Mouse (Mus musculus) heart, embryonic 16.5 days (tissue): ENCODE results near the gene Dnmbp. TPM values are rescaled to one million over a fixed set of nuclear protein-coding genes. Genes with fewer than 3 reads are reported as not detected.

Experiments
- ATAC-seq: fragments of 200-750 bp; cut with Nextera tagmentation; replicated peaks from 2 replicates; pipeline ENCODE4 v1.8.0; 2017; ENCODE audit warnings: moderate number of reproducible peaks; ENCODE audit not compliant: insufficient read depth, low FRiP score; ENCODE audit errors: extremely low read depth
- H3K27ac ChIP-seq: fragments of 300-500 bp; sonication (generic); 2 replicates; pipeline ENCODE4 v1.5.1; 2014; ENCODE audit warnings: mild to moderate bottlenecking, low read length, control low read depth, moderate library complexity
- H3K27me3 ChIP-seq: fragments of 300-500 bp; sonication (generic); 2 replicates; pipeline ENCODE4 v1.6.1; 2014; ENCODE audit warnings: low read length, mixed read lengths; ENCODE audit not compliant: control insufficient read depth, insufficient read depth
- H3K36me3 ChIP-seq: fragments of 300-500 bp; sonication (generic); 2 replicates; pipeline ENCODE4 v1.6.1; 2014; ENCODE audit not compliant: control insufficient read depth, insufficient read depth
- H3K4me1 ChIP-seq: fragments of 300-500 bp; sonication (generic); 2 replicates; pipeline ENCODE4 v1.6.1; 2014; ENCODE audit warnings: low read length, mixed read lengths; ENCODE audit not compliant: control insufficient read depth, insufficient read depth
- H3K4me2 ChIP-seq: fragments of 300-500 bp; sonication (generic); 2 replicates; pipeline ENCODE4 v1.6.1; 2014; ENCODE audit warnings: low read depth, mild to moderate bottlenecking, control low read depth, low read length
- H3K4me3 ChIP-seq: fragments of 300-500 bp; sonication (generic); 2 replicates; pipeline ENCODE4 v1.5.1; 2014; ENCODE audit warnings: mild to moderate bottlenecking, control low read depth, low read length
- H3K9ac ChIP-seq: fragments of 300-500 bp; sonication (generic); 2 replicates; pipeline ENCODE4 v1.6.1; 2014; ENCODE audit warnings: low read length, control low read depth
- H3K9me3 ChIP-seq: fragments of 300-500 bp; sonication (generic); replicated peaks from 2 replicates; pipeline ENCODE4 v1.6.1; 2016; ENCODE audit warnings: low read length; ENCODE audit not compliant: control insufficient read depth
- WGBS: fragments of 180-500 bp; shearing (Covaris S2); extraction: QIAGEN DNeasy Blood & Tissue Kit; methylation state at CpG from one replicate; pipeline ENCODE4 v1.1.7; 2014; 5-methylcytosine and 5-hydroxymethylcytosine counted together
- polyA plus RNA-seq: library from polyadenylated mRNA; unstranded; fragments of >200 nt; fragmentation: Nextera tagmentation; extraction: Ambion mirVana; gene quantifications from 2 replicates; pipeline ENCODE4 v1.2.1, GENCODE M21; 2015

Dnmbp gene
- polyA plus RNA-seq, 1 experiment from 2014 or later, result 8.5 TPM

DNA sequence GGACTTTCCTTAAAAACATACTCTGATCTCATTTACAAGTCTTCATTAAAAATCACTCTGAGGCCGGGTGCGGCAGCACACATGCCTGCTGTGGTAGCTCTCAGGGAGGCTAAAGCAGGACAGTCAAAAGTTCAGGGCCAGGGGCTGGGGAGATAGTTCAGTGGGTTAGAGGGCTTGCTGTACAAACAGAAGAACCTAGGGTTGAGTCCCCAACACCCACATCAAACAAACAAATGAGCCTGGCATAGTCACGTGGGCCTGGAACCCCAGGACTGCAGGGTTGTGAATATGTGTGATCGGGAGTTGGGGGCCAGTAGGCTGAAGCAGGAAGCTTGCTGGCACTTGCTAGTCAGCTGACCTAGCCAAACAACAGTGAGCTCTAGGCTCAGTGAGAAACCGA is 44.0 kb downstream of the Dnmbp start:
- no peak overlapping the region for H3K9ac ChIP-seq
- no peaks in the 10 kb centered on the region for H3K27me3 ChIP-seq
- H3K27ac ChIP-seq, result no peak overlapping the region
- 88% methylated on average over 5 of the region's 5 CpGs for WGBS
- no peaks in the 10 kb centered on the region; the same call in 1 of the 2 replicates for H3K9me3 ChIP-seq
- H3K36me3 ChIP-seq, result peaks cover 16% of the 10 kb centered on the region
- H3K4me2 ChIP-seq, result no peak overlapping the region
- no peak for ATAC-seq
- peaks cover 3% of the 10 kb centered on the region for H3K4me1 ChIP-seq
- no peak overlapping the region for H3K4me3 ChIP-seq

DNA sequence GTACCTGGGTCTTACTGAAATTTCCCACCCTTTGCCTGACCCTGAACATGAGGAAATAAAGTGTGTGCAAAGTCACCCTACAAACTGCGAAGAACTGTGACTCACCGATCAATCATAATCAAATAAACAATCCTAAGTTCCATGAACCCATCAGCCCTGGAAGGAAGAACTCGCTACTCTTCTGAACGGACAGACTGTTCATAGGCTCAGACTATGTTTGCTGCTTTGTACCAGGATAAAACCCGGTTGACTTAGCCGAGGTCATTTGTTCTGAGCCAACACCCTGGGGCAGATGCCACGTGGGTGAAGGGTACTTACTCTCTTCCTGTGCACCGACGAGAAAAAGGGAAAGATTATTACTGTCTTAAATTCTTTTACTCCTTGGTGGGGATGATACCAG is 45.2 kb downstream of the Dnmbp start:
- Histone ChIP-seq H3K4me1 (peaks cover 3% of the 10 kb centered on the region), H3K4me2 (peak overlapping the region; percentile 59), H3K9me3 (no peaks in the 10 kb centered on the region; the same call in 1 of the 2 replicates), H3K4me3 (no peak overlapping the region), H3K36me3 (peaks cover 4% of the 10 kb centered on the region), H3K27ac (no peak overlapping the region; the same call in 1 of the 2 replicates), H3K9ac (no peak overlapping the region), H3K27me3 (no peaks in the 10 kb centered on the region)
- 68% methylated on average over 9 of the region's 9 CpGs for WGBS
- ATAC-seq, result no peak

DNA sequence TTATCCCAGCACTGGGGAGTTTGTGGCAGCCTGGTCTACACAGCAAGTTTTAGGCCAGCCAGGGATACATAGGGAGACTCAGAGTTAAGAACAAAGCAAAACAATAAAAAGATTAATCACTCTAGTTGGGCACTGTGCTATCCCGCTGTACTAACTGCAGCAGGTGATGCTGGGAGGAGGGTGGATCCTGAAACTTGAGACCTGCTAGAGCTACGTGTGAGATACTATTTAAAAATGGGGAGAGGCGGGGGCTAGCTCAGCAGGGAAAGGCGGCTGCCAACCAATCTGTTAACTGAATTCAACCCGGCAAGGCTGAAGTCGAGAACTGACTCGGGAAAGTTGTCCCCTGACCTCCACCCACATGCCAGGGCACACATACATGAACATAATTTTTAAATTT is 45.9 kb downstream of the Dnmbp start:
- Histone ChIP-seq H3K27ac (peak overlapping the region; percentile 76), H3K36me3 (no peaks in the 10 kb centered on the region; the same call in 1 of the 2 replicates), H3K9me3 (no peaks in the 10 kb centered on the region), H3K4me1 (peaks cover 3% of the 10 kb centered on the region), H3K4me2 (peak overlapping the region; percentile 59), H3K27me3 (no peaks in the 10 kb centered on the region), H3K9ac (peak overlapping the region; percentile 34), H3K4me3 (peak overlapping the region; percentile 38)
- 27% methylated on average over 7 of the region's 7 CpGs for WGBS
- peak; percentile 89 for ATAC-seq

DNA sequence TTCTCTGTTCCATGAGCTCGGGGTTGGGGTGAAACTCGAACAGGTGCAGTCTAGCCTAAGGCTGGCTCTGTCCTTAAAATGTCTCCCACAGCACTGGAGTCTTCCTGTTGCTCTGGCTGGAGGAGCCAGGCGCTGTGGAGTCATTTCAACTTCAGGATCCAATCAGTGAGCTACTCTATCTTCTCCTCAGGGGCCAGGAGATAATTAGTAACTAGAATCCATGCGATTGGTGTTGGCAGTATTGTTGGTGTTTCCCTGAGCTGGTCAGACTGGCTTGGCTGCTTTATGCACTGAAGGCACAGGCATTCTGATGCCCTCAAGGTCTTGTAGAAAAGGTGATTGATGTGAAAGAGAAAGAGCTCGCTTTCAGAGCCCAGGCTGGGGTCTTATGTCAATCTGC is 49.5 kb downstream of the Dnmbp start:
- 69% methylated on average over 5 of the region's 5 CpGs for WGBS
- Histone ChIP-seq H3K9me3 (no peaks in the 10 kb centered on the region), H3K9ac (no peak overlapping the region), H3K36me3 (no peaks in the 10 kb centered on the region), H3K4me3 (no peak overlapping the region), H3K4me1 (peaks cover 3% of the 10 kb centered on the region), H3K27me3 (no peaks in the 10 kb centered on the region), H3K4me2 (no peak overlapping the region), H3K27ac (no peak overlapping the region)
- no peak for ATAC-seq

DNA sequence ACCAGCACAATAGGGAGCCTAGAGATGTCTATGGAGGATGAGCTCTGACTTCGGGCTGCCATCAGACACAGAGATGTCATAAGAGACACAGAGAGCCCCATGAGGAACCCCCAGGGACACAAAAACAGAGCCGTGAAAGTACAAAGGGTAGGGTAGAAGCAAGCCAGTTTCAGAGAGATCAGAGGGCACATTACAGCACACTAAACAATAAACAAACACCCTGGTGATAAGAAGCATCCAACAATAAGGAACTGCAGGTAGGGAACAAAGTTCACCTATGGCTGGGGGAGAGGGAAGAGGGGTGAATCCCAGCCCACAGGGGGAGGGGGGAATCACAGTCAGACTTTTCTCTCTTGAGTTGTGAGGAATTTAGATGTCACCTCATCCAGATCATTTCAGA is 52.3 kb downstream of the Dnmbp start:
- Histone ChIP-seq H3K36me3 (no peaks in the 10 kb centered on the region), H3K4me1 (peaks cover 8% of the 10 kb centered on the region), H3K27ac (no peak overlapping the region), H3K9ac (no peak overlapping the region), H3K4me2 (no peak overlapping the region), H3K27me3 (no peaks in the 10 kb centered on the region), H3K4me3 (no peak overlapping the region), H3K9me3 (no peaks in the 10 kb centered on the region)
- WGBS, result 82% methylated on average over 2 of the region's 2 CpGs
- no peak for ATAC-seq

DNA sequence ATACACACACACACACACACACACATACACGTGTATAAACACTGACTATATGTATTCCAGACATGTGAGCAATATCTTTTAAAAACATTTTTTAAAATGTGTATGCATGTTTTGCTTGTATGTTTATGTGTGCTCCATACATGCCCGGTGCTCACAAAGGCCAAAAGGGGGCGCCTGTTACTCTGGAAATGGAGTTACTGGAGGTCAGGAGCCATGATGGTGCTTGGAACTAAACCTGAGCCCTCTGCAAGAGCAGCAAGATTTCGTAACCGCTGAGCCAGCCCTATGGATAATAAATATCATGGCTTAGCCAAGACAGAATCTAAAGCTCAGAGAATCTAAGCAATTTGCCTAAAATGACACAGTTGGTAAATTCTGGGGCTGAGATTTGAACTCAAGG is 52.7 kb downstream of the Dnmbp start:
- WGBS, result 86% methylated on average over 5 of the region's 5 CpGs
- peaks cover 8% of the 10 kb centered on the region for H3K4me1 ChIP-seq
- no peaks in the 10 kb centered on the region for H3K9me3 ChIP-seq
- H3K36me3 ChIP-seq, result no peaks in the 10 kb centered on the region
- H3K9ac ChIP-seq, result no peak overlapping the region
- H3K4me3 ChIP-seq, result no peak overlapping the region
- no peaks in the 10 kb centered on the region for H3K27me3 ChIP-seq
- no peak overlapping the region for H3K4me2 ChIP-seq
- no peak overlapping the region for H3K27ac ChIP-seq
- no peak for ATAC-seq

DNA sequence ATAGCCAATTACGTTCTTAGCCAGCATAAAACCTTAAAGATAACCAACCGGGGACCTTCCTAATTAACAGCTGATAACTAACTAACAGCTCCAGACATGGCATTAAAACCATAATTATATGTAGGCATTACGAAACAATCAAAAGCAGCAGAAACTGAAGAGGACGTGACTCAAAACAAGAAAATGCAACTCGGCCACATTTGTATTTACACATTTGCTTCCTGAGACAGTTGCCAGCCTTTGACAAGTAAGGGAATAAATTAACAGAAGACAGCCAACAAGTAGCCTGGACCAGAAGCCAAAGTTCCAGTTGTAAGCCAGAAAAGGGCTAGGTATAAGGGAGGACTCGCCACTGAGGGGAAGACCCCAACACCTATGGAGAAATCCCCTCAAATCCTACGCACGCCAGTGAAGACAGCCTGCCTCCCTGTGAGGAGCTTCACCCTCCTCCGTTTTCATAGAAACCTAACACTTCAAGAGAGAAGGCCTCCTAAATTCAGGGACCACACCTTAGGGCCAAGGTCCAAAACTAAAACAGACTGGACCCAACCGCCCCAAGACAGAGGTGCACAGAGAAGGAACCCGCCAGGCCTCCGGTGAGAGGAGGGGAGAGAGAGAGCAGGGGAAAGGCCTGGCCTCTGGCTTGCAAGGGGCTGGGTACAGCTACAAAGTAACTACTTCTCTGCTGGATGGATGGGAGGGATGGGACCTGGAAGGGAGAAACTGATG is 53.5 kb downstream of the Dnmbp start:
- H3K36me3 ChIP-seq, result no peaks in the 10 kb centered on the region
- whole genome bisulfite sequencing, result 77% methylated on average over 12 of the region's 12 CpGs
- H3K4me3 ChIP-seq, result no peak overlapping the region
- no peak for ATAC-seq
- H3K4me1 ChIP-seq, result peaks cover 8% of the 10 kb centered on the region
- H3K27me3 ChIP-seq, result no peaks in the 10 kb centered on the region
- peaks cover 3% of the 10 kb centered on the region; the same call in 1 of the 2 replicates for H3K9me3 ChIP-seq
- no peak overlapping the region for H3K27ac ChIP-seq
- no peak overlapping the region for H3K4me2 ChIP-seq
- H3K9ac ChIP-seq, result no peak overlapping the region

DNA sequence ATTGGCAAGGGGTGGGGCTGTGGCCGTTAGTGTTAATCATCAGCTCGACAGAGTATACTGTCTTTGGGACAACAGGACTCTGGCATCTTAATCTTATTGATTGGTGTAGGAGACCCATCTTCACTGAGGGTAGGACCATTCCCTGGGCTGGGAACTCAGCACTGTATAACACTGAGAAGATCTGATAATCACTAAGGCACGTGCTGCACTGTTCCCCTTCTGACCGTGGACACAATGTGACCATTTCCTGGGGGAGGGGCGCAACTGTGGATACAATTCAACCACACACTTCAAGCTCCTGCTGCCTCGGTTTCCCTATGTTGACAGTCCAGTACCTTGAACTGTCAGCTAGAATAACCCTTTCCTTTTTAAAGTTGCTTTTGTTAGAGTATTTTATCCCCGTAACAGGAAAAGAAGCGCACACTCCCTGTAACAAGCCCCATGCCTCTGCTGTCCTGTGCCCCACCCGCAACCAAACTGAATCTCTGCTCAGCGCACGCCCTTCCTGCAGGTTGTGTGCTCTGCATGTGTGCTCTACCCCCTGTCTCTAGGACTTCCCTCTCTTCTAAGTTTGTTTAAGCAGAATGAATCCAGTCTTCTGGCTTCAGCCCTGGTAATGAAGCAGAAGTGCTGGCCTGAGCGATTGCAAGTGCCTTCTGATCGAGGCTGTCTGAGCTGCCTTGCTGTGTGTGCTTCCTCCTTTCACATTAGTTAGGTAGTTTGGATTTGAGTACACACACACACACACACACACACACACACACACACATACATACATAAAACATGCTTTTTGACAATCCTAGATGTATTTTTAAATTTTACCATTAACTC is 55.1 kb downstream of the Dnmbp start:
- WGBS, result 63% methylated on average over 13 of the region's 13 CpGs
- peaks cover 15% of the 10 kb centered on the region for H3K4me1 ChIP-seq
- no peak overlapping the region for H3K27ac ChIP-seq
- no peak overlapping the region for H3K4me2 ChIP-seq
- H3K9me3 ChIP-seq, result peaks cover 4% of the 10 kb centered on the region; the same call in 1 of the 2 replicates
- H3K9ac ChIP-seq, result no peak overlapping the region
- H3K27me3 ChIP-seq, result no peaks in the 10 kb centered on the region
- ATAC-seq, result no peak; the same call in 1 of the 2 replicates
- H3K36me3 ChIP-seq, result no peaks in the 10 kb centered on the region
- H3K4me3 ChIP-seq, result no peak overlapping the region
